Mouse (Mus musculus): ENCODE data around the gene Rpl27.
"Not testable (repeated sequence)": the region's sequence is repeated elsewhere in the genome, so short reads cannot be mapped to it uniquely, and the experiment has no call there.

Gene Rpl27

DNA sequence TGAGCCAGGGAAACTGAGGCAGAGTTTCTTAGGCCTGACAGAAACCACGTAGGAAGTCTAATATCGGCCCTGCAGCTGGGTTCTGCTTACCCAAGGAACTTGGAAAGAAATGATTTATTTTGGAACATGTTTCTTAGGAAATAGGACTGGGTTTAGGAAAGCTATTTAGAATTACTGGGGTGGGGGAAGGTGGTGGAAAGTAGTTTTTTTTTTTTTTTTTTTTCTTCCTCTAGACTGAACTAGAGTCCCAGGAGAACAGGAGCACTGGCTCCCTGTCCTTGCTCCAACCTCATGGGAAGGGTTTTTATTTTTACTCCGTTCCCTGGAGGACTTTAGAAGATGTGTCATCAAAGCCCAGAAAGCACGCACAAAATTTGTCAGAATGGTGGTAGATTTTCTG lies 27.1 kb downstream of the Rpl27 start:
- DNase-seq, result no peak

DNA sequence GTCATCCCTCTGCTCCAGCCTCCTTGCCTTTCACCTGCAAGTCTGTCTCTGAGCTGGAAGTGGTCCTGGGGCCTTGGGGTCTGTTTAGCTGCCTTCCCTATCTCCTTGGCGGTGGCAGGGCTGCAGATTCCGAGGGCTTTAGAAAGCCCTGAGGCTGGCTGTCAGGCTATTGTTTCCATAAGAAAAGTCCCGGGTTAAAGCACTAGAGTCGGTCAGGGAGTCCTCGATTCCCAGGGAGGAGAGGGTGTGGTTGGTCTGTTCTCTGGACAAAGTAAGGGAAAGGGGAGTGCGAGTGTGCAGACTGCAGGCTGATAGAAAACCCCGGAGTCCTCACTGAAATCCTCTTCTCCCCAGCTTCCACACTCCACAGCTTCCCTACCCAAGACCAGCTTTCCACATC lies 28.1 kb downstream of the Rpl27 start:
- DNase-seq, result no peak

GRCm38 (mm10) chr11:101471926-101472325 lies 29.8 kb downstream of the Rpl27 start:
- DNase-seq, result no peak

DNA sequence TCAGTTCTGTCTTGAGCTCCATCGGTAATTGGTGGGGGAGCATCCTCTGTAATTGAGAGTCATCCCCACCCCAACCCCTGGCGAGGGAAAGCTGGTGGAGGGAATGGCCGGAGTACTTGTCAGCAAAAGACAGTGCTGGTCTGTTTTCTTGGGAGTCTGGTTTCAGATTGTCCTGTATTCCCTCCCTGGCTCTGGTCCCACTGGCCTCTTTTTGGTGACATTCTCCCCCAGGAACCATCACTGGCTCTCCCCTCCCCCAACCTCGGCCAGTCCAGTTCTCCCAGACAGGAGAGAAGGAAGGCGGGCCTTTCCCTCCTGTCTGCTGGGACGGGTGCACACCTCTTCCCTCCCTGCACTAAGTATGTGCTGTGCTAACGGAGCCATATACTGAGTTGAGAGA lies 30.2 kb downstream of the Rpl27 start:
- DNase-seq, result no peak

GRCm38 (mm10) chr11:101473686-101474085 lies 31.6 kb downstream of the Rpl27 start:
- not testable (repeated sequence) for DNase-seq

- DNase-seq, result no peak
Measured at GRCm38 (mm10) chr11:101474298-101474697, 32.2 kb downstream of the Rpl27 start.

- not testable (repeated sequence) for DNase-seq
Measured at GRCm38 (mm10) chr11:101476361-101476760, 34.3 kb downstream of the Rpl27 start.

GRCm38 (mm10) chr11:101477194-101477551 lies 35.1 kb downstream of the Rpl27 start:
- no peak for DNase-seq

DNA sequence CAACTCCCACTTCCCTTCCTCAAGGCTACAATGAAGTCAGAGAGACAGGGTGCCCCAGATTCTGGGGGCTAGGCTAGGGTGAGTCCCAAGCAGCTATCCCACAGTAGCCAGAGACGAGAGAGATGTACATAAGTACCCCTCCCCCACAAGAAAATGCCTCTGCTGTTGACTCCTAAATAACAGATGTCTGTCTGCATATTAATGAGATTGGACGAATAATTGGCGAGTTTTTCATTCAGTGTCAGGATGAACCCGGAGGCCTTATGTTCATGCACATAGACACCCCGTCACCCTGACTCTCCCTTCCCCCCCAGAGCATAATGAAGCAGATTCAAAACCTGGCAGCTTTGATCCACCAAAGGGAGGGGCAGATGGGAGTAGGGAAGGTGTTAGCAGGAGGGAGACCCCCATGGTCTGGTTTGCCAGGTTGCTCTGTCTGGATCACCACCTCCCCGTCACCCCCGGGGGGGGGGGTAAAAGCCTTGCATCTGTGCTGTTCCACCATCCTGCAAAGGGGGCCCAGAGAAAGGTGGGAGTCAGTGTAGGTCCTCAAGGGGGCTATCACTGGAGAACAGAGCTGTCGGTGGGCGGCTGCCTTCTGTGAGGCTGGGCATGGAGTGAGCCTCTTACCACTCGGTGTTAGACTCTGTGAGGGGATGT lies 35.6 kb downstream of the Rpl27 start:
- DNase-seq, result no peak

GRCm38 (mm10) chr11:101479171-101479635 lies 37.1 kb downstream of the Rpl27 start:
- no peak for DNase-seq

DNA sequence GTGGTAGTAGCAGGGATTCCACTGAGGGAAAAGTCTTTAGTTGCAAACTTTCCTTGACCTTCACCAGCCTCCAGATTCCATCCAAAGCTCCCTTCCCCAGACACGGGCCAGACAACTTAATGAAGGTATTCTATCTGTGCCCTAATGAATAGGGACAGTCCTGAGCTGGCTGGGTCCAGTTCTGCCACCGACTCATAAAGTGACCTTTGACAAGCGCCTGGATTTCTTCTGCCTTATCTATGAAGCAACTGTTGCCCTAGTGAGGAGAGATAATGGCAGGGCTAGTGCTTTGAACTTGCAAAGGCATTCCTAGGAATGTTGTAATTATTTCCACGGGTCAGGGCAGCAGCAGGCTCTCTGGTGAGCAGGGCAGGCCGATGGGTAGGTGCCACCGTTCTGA lies 38.8 kb downstream of the Rpl27 start:
- DNase-seq, result no peak

DNA sequence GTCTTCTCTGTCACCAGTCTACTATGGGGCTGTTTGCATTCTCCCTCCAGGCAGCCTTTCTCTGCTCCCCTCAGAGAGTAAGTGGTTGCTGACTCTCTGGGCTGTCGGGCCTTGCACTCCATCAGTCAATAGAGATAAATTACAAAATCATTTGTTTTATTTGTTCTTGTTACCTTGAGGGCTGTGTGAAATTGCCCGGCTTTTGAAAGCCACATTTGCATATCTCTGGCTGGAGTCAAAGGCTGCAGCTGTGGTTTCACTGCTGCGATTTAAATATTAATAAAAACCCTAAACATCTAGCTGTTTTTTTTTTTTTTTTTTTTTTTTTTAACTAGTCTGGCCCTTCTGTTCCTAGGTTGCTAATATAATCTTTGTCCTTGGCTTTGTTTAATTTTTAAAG lies 41.7 kb downstream of the Rpl27 start:
- DNase-seq, result no peak

- no peak for DNase-seq
Measured at GRCm38 (mm10) chr11:101484245-101484644, 42.1 kb downstream of the Rpl27 start.

DNA sequence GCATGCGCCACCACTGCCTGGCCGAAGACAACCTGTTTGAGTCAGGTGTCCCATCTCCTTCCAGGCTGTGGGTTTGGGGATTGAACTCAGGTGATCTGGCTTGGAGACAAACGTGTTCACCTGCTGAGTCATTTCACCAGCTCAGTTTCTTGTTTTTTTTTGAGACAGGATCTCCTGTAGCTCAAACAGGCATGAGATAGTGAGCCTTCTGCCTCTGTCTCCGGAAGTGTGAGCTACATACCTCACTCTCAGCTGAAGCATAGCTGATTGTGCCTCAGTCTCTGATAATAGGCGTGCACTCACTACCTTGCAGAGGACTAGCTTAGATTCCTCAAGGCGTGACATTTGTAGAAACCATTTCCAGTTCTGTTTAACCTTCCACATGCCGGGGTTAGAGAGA lies 42.7 kb downstream of the Rpl27 start:
- DNase-seq, result no peak

GRCm38 (mm10) chr11:101485509-101486028 lies 43.5 kb downstream of the Rpl27 start:
- no peak for DNase-seq

- no peak for DNase-seq
Measured at GRCm38 (mm10) chr11:101486126-101486525, 44.0 kb downstream of the Rpl27 start.
